Mouse (Mus musculus): ENCODE results near the gene Polr3gl.

Gene Polr3gl

GRCm38 (mm10) chr3:96598156-96599068 is 4.4 kb upstream of the Polr3gl start:
- peak; percentile 79 for DNase-seq (ENCODE audit: low spot score)

GRCm38 (mm10) chr3:96597435-96597891 is 3.5 kb upstream of the Polr3gl start:
- DNase-seq (ENCODE audit: low spot score) = peak; percentile 62

GRCm38 (mm10) chr3:96596855-96597254 is 2.9 kb upstream of the Polr3gl start:
- DNase-seq (ENCODE audit: low spot score) = no peak

GRCm38 (mm10) chr3:96596228-96596707 is 2.3 kb upstream of the Polr3gl start, which contains the start of gene Ankrd34a:
Ankrd34a (plus strand) TSS chr3:96596636.
- DNase-seq (ENCODE audit: low spot score) = peak; percentile 42

GRCm38 (mm10) chr3:96595661-96596060 is 1.7 kb upstream of the Polr3gl start:
- DNase-seq (ENCODE audit: low spot score) = peak; percentile 40

- no peak for DNase-seq (ENCODE audit: low spot score)
Measured at GRCm38 (mm10) chr3:96594851-96595250, 870 bp upstream of the Polr3gl start.

GRCm38 (mm10) chr3:96593374-96593773 is 607 bp downstream of the Polr3gl start:
- DNase-seq (ENCODE audit: low spot score) = peak; percentile 44

- DNase-seq (ENCODE audit: low spot score) = no peak
Measured at GRCm38 (mm10) chr3:96590657-96591056, 3.3 kb downstream of the Polr3gl start.

- DNase-seq (ENCODE audit: low spot score) = no peak
Measured at GRCm38 (mm10) chr3:96583386-96583785, 10.6 kb downstream of the Polr3gl start.

GRCm38 (mm10) chr3:96581771-96582515 is 12.0 kb downstream of the Polr3gl start:
- no peak for DNase-seq (ENCODE audit: low spot score)

- no peak for DNase-seq (ENCODE audit: low spot score)
Measured at GRCm38 (mm10) chr3:96581141-96581540, 12.8 kb downstream of the Polr3gl start.

GRCm38 (mm10) chr3:96579885-96580454 is 14.0 kb downstream of the Polr3gl start:
- DNase-seq (ENCODE audit: low spot score) = peak; percentile 94

GRCm38 (mm10) chr3:96579239-96579750 is 14.7 kb downstream of the Polr3gl start:
- DNase-seq (ENCODE audit: low spot score) = no peak

GRCm38 (mm10) chr3:96578561-96579238 is 15.3 kb downstream of the Polr3gl start:
- no peak for DNase-seq (ENCODE audit: low spot score)

- DNase-seq (ENCODE audit: low spot score) = no peak
Measured at GRCm38 (mm10) chr3:96577566-96577965, 16.4 kb downstream of the Polr3gl start.

GRCm38 (mm10) chr3:96576690-96577541 is 17.1 kb downstream of the Polr3gl start, which contains the start of gene Gm16253:
Gm16253 (plus strand) TSS chr3:96576984.
- peak; percentile 83 for DNase-seq (ENCODE audit: low spot score)

- no peak for DNase-seq (ENCODE audit: low spot score)
Measured at GRCm38 (mm10) chr3:96576005-96576658, 17.8 kb downstream of the Polr3gl start.

GRCm38 (mm10) chr3:96575272-96575984 is 18.6 kb downstream of the Polr3gl start:
- no peak for DNase-seq (ENCODE audit: low spot score)
